Mouse (Mus musculus) fibroblast of lung, adult 2 months (primary cell): Measurements from ENCODE around the gene Man1b1.

Experiments used
- DNase-seq: peaks from one replicate; pipeline ENCODE4 v3.0.0-alpha.2; 2011; ENCODE audit warnings: low read depth

The Man1b1 gene

DNA sequence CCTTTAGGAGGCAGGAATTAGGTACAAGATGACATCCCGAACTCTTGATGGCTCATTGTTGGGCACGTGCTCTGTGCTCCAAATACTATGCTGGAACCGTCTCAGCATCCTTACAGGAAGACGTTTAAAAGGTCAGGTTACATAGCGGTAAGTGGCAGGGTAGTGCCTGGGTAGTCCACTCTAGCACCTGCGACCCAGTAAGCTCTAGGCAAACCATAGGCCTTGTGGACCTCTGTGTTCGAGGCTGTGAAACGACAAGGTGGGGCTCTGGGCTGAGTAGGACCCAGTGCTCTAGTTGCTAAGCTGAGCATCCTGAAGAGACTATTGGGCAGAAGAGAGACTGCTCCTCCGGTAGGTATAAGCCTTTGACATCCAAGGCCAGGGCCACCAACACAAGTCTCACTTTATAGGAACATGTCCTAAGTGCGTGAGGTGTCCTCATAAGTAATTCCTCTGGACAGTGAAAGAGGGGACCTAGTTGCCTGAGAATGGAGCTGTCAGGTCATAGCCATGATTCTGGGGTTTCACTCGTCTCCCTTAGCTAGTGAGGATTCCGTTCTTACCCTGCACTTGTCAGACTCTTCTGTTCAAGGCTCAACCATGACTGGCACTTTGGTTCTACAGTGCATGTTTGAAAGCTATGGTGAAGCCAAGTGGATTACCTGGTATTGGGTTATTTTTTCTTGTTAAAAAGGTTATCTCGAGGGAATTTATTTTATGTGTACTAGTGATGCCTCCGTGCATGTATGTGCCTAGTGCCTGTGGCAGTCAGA, 26.4 kb upstream of the Man1b1 start:
- no peak for DNase-seq

GRCm38 (mm10) chr2:25310180-25310579, 22.0 kb upstream of the Man1b1 start:
- no peak for DNase-seq

DNA sequence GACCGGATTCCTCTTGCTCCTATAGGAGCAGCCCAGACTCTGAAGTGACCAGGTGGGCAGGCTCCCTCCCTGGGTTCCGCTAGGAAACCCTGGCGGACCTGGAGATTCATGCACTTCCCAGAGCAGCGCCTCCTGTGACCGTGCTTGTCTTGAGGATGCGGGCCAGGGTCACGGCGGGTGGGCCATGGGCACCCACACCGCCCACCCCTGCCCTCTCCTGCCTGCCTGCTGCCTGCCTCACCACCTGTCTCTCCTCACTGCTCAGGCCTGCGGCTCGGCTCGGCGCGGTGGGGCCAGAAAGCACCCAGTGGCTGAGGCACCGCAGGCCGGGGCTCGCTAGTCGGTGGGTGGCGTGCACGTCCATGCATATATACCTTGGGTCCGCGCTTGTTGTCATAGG, 21.2 kb upstream of the Man1b1 start:
- DNase-seq: no peak

DNA sequence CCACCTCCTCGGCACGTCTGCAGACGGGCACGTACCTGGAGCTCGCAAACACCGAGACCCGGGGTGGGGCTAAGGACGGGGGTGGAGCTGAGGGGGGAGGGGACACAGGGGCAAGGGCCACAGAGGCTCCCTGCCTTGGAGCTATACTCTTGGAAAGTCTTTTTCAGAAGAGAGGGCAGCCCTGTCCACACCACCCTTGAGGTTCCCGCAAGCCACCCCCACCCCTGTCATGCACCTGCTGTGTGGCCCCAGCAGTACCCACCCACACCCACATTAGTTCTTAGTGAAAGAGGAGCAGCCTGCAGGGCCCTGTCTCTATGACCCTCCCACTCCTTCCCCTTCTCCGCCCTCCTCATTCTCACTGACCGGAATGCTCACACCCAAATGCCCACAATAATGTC, 20.6 kb upstream of the Man1b1 start:
- DNase-seq: no peak

- no peak for DNase-seq
Measured at GRCm38 (mm10) chr2:25318119-25318966, 13.8 kb upstream of the Man1b1 start.

DNA sequence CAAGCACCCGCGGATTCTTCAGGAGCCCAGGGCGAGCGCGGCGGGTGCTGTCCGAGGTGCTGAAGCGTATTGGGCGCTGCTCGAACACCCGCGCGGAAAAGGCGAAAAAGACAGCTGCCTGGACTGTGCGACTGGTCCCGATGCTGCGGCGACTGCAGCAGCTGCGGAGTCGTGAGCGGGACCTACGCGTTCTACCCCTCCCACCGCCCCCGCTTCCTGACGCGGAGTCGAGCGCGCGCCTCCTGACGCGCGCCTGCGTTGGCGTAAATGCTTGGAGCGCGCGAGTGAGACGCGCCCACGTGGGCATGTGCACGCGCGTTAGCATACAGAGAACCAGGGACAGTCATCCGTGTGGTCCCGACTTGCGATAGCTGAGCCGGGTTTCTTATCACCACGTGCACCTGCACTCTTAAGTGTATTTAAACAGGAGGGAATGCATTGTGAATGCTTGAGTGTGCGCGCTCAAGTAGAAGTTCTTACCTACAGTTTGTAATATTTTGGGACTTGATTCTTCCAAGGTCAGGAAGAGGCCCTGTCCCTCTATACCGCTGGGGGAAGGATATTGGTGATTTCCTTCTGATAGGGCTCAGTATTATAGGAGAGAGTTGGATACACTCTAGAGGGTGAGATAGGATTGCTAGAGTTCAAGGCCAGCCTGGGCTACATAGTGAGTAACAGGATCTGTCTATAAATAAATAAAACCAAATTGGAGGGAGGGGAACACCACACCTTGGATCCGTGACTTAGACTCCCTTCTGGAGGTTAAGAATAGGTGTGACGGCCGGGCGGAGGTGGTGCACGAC, 13.0 kb upstream of the Man1b1 start, which contains the start of gene Grin1:
Gene Grin1, minus strand, starts transcription at position 217 of the 803 bp plus-strand sequence.
- DNase-seq: no peak

- no peak for DNase-seq
Measured at GRCm38 (mm10) chr2:25320084-25320483, 12.1 kb upstream of the Man1b1 start.

DNA sequence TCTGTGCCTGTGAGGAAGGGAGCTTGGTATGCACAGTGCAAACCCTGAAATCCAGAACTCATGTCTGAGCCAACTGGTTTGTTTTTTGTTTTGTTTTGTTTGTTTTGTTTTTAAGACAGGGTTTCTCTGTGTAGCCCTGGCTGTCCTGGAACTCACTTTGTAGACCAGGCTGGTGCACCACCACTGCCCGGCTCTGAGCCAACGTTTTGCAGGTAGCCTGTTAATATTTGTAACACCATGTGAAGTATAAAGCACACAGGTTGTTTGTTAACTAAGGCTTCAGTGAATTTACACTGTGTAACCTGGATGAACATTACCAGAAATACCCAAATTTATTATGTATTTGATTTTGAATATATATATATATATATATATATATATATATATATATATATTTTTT, 6.1 kb upstream of the Man1b1 start:
- DNase-seq: no peak

DNA sequence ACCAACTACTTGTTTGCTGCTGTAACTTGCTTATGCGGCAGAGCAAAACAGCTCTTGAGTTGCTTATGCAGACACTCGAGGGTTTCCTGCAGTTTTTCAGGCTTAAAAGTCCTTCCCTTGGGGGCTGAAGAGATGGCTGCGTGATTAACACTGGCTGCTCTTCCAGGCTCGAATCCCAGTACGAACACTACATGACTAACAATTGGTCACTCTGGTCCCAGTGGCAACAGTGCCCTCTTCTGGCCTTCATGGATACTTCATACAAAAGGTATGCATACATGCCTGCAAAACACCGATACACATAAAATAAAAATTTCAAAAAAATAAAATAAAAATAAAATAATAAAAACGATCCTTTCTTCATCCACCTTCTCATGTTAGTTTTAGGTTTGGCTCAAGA, 3.7 kb upstream of the Man1b1 start:
- no peak for DNase-seq

DNA sequence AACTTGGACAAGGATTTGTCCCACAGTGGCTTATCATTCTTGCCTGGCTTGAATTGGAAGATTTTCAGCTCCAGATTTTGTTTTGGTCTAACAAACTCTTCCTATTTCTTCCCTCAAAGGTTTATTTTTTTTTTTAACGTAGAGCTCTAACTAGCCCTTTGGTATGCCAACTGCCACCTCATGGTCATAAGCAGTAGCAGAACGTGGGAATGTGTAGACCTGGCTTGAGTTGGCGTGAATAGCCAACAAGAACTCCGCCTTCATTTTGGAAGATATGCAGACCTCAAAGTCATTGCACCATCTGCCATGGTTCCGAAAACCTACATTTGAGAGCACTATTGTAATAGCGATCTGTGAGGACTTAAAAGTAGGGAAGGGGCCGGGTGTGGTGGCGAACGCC, 668 bp upstream of the Man1b1 start:
- no peak for DNase-seq

GRCm38 (mm10) chr2:25333569-25333968, 1.4 kb downstream of the Man1b1 start:
- no peak for DNase-seq

- DNase-seq: no peak
Measured at GRCm38 (mm10) chr2:25338303-25338702, 6.2 kb downstream of the Man1b1 start.

DNA sequence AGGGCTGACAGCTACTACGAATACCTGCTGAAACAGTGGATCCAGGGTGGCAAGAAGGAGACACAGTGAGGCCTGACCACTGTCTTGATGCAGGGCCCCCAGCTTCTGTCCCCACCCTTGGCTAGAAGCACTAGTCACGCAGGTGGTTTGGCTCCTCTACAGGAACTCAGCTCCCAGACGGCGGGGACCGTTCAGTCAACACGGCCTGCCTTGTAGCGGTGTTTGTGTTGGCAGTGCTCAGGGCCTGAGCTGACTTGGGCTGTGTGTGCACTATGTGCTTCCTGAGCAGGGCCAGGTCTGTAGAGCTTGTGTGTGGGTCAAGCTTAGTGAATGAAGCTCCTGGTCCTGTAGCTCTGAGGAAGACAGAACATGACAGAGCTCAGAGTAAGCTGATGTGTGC, 16.0 kb downstream of the Man1b1 start:
- DNase-seq: no peak

DNA sequence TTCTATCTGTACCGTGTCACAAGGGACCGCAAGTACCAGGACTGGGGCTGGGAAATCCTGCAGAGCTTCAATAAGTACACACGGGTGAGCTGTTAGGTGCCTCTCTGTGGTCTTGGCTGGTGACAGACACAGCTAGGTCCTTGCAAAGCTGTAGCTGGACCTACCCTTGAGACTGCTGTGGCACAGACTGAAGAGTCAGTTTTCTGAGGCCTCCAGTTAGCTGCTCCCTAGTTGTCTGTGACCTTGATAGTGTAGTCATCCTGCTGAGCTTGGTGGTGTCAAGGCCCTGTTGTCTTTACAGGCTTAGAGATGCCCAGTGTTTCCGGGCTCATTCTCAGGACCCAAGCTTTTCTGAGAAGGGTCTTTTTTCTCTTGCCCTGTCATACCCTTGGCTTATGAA, 17.4 kb downstream of the Man1b1 start:
- no peak for DNase-seq

DNA sequence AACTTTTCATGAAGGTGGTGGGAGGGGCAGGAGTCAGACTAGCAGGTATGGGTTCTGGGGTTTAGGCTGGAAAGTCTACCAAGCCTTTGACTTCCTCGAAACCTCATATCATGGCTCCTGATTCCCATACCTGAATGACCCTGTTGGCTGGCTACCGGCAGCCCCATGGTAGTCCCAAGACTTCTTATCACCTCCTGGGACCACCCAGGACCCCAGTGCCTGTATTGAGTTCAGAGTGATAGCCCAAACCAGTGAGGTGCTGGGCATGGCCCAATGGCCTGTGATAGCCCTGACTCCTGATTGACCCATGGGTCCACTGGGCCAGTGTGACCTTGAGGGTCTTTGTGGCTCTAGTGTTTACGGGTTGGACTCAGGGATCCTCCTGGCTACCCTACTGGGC, 18.6 kb downstream of the Man1b1 start:
- no peak for DNase-seq

GRCm38 (mm10) chr2:25354211-25354610, 22.1 kb downstream of the Man1b1 start:
- DNase-seq: no peak

- no peak for DNase-seq
Measured at GRCm38 (mm10) chr2:25355419-25356066, 23.4 kb downstream of the Man1b1 start.

GRCm38 (mm10) chr2:25356208-25357079, 24.3 kb downstream of the Man1b1 start, which contains the start of gene Dpp7:
Gene Dpp7 (minus strand): TSS chr2:25356359.
- peak; percentile 71 for DNase-seq

GRCm38 (mm10) chr2:25359848-25360247, 27.7 kb downstream of the Man1b1 start:
- no peak for DNase-seq

GRCm38 (mm10) chr2:25363478-25364178, 31.5 kb downstream of the Man1b1 start:
- DNase-seq: peak; percentile 43
